Mouse (Mus musculus) olfactory bulb, adult 2 months (tissue): ENCODE measurements around the gene Rxfp4.

ENCODE experiments used
- CTCF ChIP-seq: fragments of 200-500 bp; IDR thresholded peaks from 2 replicates; pipeline ENCODE4 v1.5.1; 2012; ENCODE audit warnings: low read depth, mild to moderate bottlenecking, low read length, moderate library complexity; ENCODE audit not compliant: insufficient read depth
- POLR2A ChIP-seq: fragments of 200-500 bp; IDR thresholded peaks from 2 replicates; pipeline ENCODE4 v1.6.1; 2012; ENCODE audit warnings: mild to moderate bottlenecking, low read depth, low read length, moderate library complexity; ENCODE audit not compliant: insufficient read depth

GRCm38 (mm10) chr3:88651669-88652618, 998 bp downstream of the Rxfp4 start:
- TF ChIP-seq CTCF: no peak
- TF ChIP-seq POLR2A: no peak
